Mouse (Mus musculus): ENCODE results near the gene Rab20. TPM values are rescaled to one million over a fixed set of nuclear protein-coding genes. Genes with fewer than 3 reads are reported as not detected.

Gene Rab20
- total and polyA plus RNA-seq, 2 experiments = 15.9 to 21.2 TPM

GRCm38 (mm10) chr8:11516292-11516691 lies 37.8 kb upstream of the Rab20 start:
- Histone ChIP-seq H3K4me1 (ENCODE audit: control insufficient read depth, insufficient read depth, low read length) (no peaks in the 10 kb centered on the region), H3K36me3 (ENCODE audit: control insufficient read depth, insufficient read depth, low read length) (peaks cover 4% of the 10 kb centered on the region; the same call in 1 of the 2 replicates), H3K27me3 (ENCODE audit: control insufficient read depth, insufficient read depth, low read length) (no peaks in the 10 kb centered on the region), H3K79me2 (ENCODE audit: control insufficient read depth, insufficient read depth, low read length) (no peaks in the 10 kb centered on the region), H3K9ac (ENCODE audit: low read depth, low read length) (no peak overlapping the region), H3K27ac (replicated peaks; ENCODE audit: insufficient read depth, low read depth, low read length) (no peak overlapping the region), H3K4me3 (ENCODE audit: insufficient read depth, low read depth, low read length) (no peak overlapping the region)
- TF ChIP-seq POLR2A (IDR thresholded peaks at IDR 0.05; ENCODE audit: extremely low read depth, insufficient read depth, low read length) = no peak
- TF ChIP-seq CTCF (IDR thresholded peaks at IDR 0.05; ENCODE audit: low read depth, low read length) = no peak
- whole genome bisulfite sequencing = 96% methylated on average over 9 of the region's 9 CpGs
- DNase-seq (ENCODE audit: extremely low read depth, low read depth, low spot score) = no peak

GRCm38 (mm10) chr8:11513247-11513646 lies 34.7 kb upstream of the Rab20 start:
- WGBS = 92% methylated on average over 5 of the region's 5 CpGs
- TF ChIP-seq CTCF (IDR thresholded peaks at IDR 0.05; ENCODE audit: low read depth, low read length) (no peak), POLR2A (IDR thresholded peaks at IDR 0.05; ENCODE audit: extremely low read depth, insufficient read depth, low read length) (no peak)
- DNase-seq (ENCODE audit: extremely low read depth, low read depth, low spot score) = no peak
- H3K79me2 ChIP-seq (ENCODE audit: control insufficient read depth, insufficient read depth, low read length) = no peaks in the 10 kb centered on the region
- peaks cover 9% of the 10 kb centered on the region; the same call in 1 of the 2 replicates for H3K36me3 ChIP-seq (ENCODE audit: control insufficient read depth, insufficient read depth, low read length)
- no peaks in the 10 kb centered on the region for H3K4me1 ChIP-seq (ENCODE audit: control insufficient read depth, insufficient read depth, low read length)
- no peaks in the 10 kb centered on the region for H3K27me3 ChIP-seq (ENCODE audit: control insufficient read depth, insufficient read depth, low read length)
- no peak overlapping the region for H3K9ac ChIP-seq (ENCODE audit: low read depth, low read length)
- H3K4me3 ChIP-seq (ENCODE audit: insufficient read depth, low read depth, low read length) = no peak overlapping the region
- H3K27ac ChIP-seq (replicated peaks; ENCODE audit: insufficient read depth, low read depth, low read length) = no peak overlapping the region

DNA sequence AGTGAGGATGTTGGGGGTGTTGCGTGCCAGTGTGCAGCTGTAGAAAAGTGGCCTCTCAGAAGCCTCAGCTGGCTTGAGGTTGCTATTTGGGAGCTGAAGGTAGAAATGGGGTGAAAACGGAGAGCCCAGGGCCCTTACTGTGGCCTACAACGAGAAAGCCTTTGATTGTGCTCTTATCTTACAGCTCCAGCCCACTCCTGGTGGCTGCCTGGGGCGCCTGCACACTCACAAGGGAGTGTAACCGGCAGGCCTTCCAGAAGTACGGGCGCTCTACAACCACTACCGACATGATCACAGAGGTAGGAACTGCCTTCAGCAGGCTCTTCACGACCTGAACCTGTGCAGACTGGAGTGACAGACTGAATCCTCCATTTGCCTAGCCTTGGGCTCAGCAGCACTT lies 34.2 kb upstream of the Rab20 start:
- WGBS = 90% methylated on average over 9 of the region's 9 CpGs
- Histone ChIP-seq H3K27ac (replicated peaks; ENCODE audit: insufficient read depth, low read depth, low read length) (no peak overlapping the region), H3K27me3 (ENCODE audit: control insufficient read depth, insufficient read depth, low read length) (no peaks in the 10 kb centered on the region), H3K79me2 (ENCODE audit: control insufficient read depth, insufficient read depth, low read length) (no peaks in the 10 kb centered on the region), H3K4me3 (ENCODE audit: insufficient read depth, low read depth, low read length) (no peak overlapping the region), H3K9ac (ENCODE audit: low read depth, low read length) (no peak overlapping the region), H3K36me3 (ENCODE audit: control insufficient read depth, insufficient read depth, low read length) (peaks cover 9% of the 10 kb centered on the region; the same call in 1 of the 2 replicates), H3K4me1 (ENCODE audit: control insufficient read depth, insufficient read depth, low read length) (no peaks in the 10 kb centered on the region)
- no peak for DNase-seq (ENCODE audit: extremely low read depth, low read depth, low spot score)
- no peak for TF ChIP-seq POLR2A (IDR thresholded peaks at IDR 0.05; ENCODE audit: extremely low read depth, insufficient read depth, low read length)
- TF ChIP-seq CTCF (IDR thresholded peaks at IDR 0.05; ENCODE audit: low read depth, low read length) = no peak

DNA sequence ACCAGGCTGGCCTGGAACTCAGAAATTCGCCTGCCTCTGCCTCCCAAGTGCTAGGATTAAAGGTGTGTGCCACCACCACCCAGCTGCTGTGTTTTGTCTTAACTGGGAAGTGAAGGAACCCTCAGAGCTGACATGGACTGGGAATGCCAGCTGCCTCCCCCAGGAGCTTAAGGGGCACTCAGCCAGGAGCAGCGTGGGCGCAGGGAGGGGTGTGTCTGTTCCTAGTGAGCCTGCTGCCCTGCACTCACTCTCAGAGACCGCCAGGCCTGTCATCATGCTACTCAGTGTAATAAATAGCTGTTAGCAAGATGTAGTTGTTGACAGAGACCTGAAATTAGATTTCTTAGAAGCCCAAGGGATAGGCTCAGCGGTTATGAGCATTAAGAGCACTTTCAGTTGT lies 32.5 kb upstream of the Rab20 start:
- Histone ChIP-seq H3K9ac (ENCODE audit: low read depth, low read length) (no peak overlapping the region), H3K4me3 (ENCODE audit: insufficient read depth, low read depth, low read length) (no peak overlapping the region), H3K4me1 (ENCODE audit: control insufficient read depth, insufficient read depth, low read length) (no peaks in the 10 kb centered on the region), H3K27me3 (ENCODE audit: control insufficient read depth, insufficient read depth, low read length) (no peaks in the 10 kb centered on the region), H3K79me2 (ENCODE audit: control insufficient read depth, insufficient read depth, low read length) (no peaks in the 10 kb centered on the region), H3K36me3 (ENCODE audit: control insufficient read depth, insufficient read depth, low read length) (peaks cover 12% of the 10 kb centered on the region; the same call in 1 of the 2 replicates), H3K27ac (replicated peaks; ENCODE audit: insufficient read depth, low read depth, low read length) (no peak overlapping the region)
- DNase-seq (ENCODE audit: extremely low read depth, low read depth, low spot score) = no peak
- 97% methylated on average over 5 of the region's 5 CpGs for WGBS
- no peak for TF ChIP-seq CTCF (IDR thresholded peaks at IDR 0.05; ENCODE audit: low read depth, low read length)
- TF ChIP-seq POLR2A (IDR thresholded peaks at IDR 0.05; ENCODE audit: extremely low read depth, insufficient read depth, low read length) = no peak

DNA sequence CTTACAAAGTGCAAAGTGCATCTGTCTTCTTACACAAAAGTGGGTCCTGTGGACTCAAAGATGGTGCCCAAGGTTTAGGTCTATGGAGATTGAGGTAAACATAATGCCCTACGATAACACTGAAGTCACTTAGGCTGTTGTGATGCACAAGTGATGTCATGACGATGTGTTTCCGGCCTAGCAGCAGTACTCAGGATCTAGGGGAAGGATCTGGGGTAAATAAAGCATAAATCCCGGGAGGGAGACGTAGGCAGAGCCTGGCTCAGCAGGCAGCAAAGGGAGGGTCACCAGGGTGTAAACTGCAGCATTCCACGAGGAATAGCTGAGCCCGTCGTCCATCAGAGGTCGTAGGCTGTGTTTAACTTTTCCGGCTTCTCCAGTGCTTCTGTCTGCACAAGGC lies 30.4 kb upstream of the Rab20 start:
- Histone ChIP-seq H3K9ac (ENCODE audit: low read depth, low read length) (no peak overlapping the region), H3K4me3 (ENCODE audit: insufficient read depth, low read depth, low read length) (no peak overlapping the region), H3K36me3 (ENCODE audit: control insufficient read depth, insufficient read depth, low read length) (peaks cover 15% of the 10 kb centered on the region), H3K27ac (replicated peaks; ENCODE audit: insufficient read depth, low read depth, low read length) (no peak overlapping the region), H3K27me3 (ENCODE audit: control insufficient read depth, insufficient read depth, low read length) (no peaks in the 10 kb centered on the region), H3K79me2 (ENCODE audit: control insufficient read depth, insufficient read depth, low read length) (no peaks in the 10 kb centered on the region), H3K4me1 (ENCODE audit: control insufficient read depth, insufficient read depth, low read length) (no peaks in the 10 kb centered on the region)
- TF ChIP-seq POLR2A (IDR thresholded peaks at IDR 0.05; ENCODE audit: extremely low read depth, insufficient read depth, low read length) (no peak), CTCF (IDR thresholded peaks at IDR 0.05; ENCODE audit: low read depth, low read length) (no peak)
- no peak for DNase-seq (ENCODE audit: extremely low read depth, low read depth, low spot score)
- 89% methylated on average over 10 of the region's 10 CpGs for WGBS

DNA sequence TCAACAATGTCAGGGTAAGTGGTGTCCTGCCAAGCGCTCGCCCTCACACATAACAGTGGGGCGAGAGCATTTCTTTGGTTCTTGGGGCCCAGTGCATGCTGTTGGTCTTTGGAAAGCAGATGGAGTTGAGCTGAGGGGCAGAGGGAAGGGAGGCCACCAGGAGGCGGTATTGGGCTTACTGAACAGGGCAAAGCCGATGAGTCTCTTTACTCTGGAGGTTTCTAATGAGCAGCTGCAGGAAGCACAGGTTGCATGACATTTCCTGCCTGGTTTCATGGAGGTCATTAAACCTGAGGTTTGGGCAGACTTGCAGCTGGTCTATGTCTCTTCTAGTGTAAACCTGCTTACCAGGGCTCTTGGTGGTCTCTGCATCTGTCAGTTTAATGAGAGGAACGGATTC lies 28.3 kb upstream of the Rab20 start:
- H3K4me1 ChIP-seq (ENCODE audit: control insufficient read depth, insufficient read depth, low read length) = no peaks in the 10 kb centered on the region
- WGBS = 86% methylated on average over 6 of the region's 6 CpGs
- no peak for DNase-seq (ENCODE audit: extremely low read depth, low read depth, low spot score)
- no peak overlapping the region for H3K27ac ChIP-seq (replicated peaks; ENCODE audit: insufficient read depth, low read depth, low read length)
- H3K27me3 ChIP-seq (ENCODE audit: control insufficient read depth, insufficient read depth, low read length) = no peaks in the 10 kb centered on the region
- no peak overlapping the region for H3K9ac ChIP-seq (ENCODE audit: low read depth, low read length)
- H3K4me3 ChIP-seq (ENCODE audit: insufficient read depth, low read depth, low read length) = no peak overlapping the region
- TF ChIP-seq POLR2A (IDR thresholded peaks at IDR 0.05; ENCODE audit: extremely low read depth, insufficient read depth, low read length) (no peak), CTCF (IDR thresholded peaks at IDR 0.05; ENCODE audit: low read depth, low read length) (peak; percentile 70)
- no peaks in the 10 kb centered on the region for H3K79me2 ChIP-seq (ENCODE audit: control insufficient read depth, insufficient read depth, low read length)
- peaks cover 17% of the 10 kb centered on the region for H3K36me3 ChIP-seq (ENCODE audit: control insufficient read depth, insufficient read depth, low read length)

Measured in liver, adult 2 months (tissue).